Mouse (Mus musculus): ENCODE measurements around the gene Cdkn2a.

The Cdkn2a gene

GRCm38 (mm10) chr4:89234446-89234845, 60.0 kb downstream of the Cdkn2a start:
- no peak for TF ChIP-seq GATA4 (IDR thresholded peaks at IDR 0.05; ENCODE audit: insufficient replicate concordance, low read length)

Data from liver, adult (tissue).